Mouse (Mus musculus): ENCODE results near the gene Alad. TPM values are rescaled to one million over a fixed set of nuclear protein-coding genes. Genes with fewer than 3 reads are reported as not detected.

Alad gene
- 237 and 291 TPM in 2 replicates for polyA plus RNA-seq (2012; rRNA removed)

GRCm38 (mm10) chr4:62519849-62520233 is at the start of gene Alad:
Alad (minus strand) TSS chr4:62519918.

DNA sequence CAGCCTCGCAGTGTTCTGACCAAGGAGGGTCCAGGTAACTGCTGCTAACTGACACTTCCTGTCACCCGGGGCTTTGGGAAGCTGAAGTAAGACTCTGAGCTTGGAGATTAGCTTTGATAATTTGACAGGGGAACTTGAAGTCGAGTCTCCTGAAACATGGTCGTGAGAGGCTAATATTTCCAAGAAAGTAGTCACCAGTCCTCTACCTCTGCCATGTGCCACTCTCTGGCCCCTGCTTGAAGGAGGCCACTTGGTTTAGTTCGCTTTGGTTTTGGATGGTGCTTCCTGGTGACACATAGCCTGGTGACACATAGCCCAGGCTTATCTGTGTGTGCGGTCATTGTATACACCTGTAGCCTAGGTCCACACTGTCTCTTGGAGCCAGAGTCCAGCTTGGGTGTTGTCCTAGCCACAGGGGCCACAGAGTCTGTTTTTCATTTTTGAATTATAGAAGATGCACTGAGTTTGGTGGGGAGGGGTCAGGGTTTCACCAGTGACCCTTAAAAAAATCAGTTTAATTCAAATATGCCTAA is 40.1 kb upstream of the Alad start, which contains the start of gene Rgs3:
Gene Rgs3 (plus strand): TSS at position 51 of the 533 bp plus-strand sequence.

DNA sequence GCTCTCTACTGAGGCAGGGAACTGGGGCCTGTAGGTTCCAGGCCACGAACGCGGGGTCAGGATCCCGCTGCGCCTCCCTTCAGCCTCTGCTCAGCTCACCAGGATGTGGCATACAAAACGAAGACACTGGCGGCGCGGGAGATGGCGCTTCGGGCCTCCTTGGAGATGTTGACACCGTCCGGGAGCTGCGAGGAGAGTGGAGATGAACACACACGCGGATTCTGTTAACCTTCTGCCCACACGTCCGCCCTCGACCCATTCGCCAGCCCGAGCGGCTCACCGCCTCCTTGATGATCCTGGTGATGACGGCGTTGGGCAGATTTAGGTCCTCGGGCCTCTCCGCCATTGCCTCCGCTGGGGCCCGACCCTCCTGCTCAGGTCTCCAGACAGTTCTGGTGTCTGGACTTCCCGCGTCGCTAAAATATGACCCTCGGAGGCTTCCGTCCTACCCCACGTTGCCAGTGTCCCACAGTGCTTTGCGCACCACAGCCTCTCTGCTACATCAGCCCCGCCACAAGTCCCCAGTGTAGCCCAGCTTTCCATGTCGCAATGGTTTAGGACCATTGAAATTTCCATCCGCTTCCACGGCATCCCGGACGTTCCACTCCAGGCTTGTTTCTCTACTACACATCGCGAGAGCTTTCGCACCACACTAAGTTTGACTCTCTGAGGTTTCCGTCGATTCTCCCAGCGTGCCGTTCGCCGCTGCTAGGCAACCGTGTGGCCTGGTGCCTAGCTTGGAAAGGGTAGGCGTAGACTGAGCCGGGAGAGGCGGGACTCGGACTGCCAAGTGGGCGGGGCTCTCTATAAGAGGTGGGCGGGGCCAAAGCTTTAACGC is 5.2 kb upstream of the Alad start, which contains the start of the genes Pole3 and 4933430I17Rik:
Gene Pole3 (minus strand): TSS at position 418 of the 838 bp plus-strand sequence.
Gene 4933430I17Rik (plus strand): TSS at position 719 of the 838 bp plus-strand sequence.

DNA sequence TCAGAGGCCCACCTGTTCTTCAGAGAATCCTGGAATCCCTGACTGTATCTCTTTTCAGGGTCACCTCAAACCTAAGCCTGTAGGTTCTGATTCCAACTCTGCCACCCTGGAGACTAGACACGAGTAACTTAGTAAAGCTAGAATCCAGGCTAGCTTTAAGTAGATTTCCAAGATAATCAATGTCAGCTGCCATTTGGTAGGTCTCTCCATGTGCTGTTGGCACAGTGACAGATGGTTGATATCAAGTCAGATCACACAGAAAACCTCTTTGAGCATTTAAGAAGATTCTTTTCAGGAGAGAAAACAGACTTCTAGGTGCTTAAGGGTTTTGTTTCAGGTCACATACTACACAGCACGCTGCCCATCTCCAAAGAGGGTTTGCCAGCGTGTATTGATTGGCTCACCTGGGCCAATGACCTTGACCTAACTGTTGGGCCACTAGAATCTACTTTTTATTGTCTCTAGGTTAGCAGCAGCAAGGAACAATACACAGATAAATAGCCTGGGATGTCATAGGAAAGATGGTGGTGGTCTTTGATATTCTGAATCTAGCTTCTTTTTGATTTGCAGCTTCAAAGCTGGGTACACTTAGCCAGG is 16.2 kb downstream of the Alad start, which contains the start of gene Hdhd3:
Gene Hdhd3 (minus strand): TSS at position 94 of the 597 bp plus-strand sequence.

GRCm38 (mm10) chr4:62479937-62480708 is 39.6 kb downstream of the Alad start, which contains the start of gene Bspry:
Bspry (plus strand) TSS chr4:62480053.

DNA sequence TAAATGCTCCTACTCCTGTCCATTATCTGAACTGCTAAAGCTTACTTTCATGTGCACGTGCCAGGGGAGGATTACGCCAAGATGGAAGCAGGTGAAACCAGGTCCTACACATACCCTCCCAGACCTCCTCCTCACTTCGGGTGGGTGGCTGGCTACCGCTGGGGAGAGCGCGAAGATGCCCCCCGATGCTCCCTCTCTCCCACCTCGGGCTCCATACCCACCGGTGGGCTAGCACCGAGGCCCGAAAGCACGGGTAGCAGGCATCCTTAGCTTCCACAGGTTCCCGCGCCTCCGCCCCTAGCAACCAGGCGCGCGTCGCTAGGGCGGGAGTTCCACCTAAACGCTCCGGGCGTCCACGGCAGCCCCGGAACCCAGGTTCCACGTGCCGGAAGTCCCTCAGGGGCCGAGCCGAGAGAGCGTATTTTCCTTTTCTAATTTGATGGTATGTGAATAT is 49.1 kb downstream of the Alad start, which contains the start of gene Wdr31:
Gene Wdr31 (minus strand): TSS at position 299 of the 454 bp plus-strand sequence.

Other genes starting within 250 kb of the Alad start
- 9.3 and 10.7 TPM in 2 replicates for gene Fkbp15, start 159.4 kb downstream of the Alad start, polyA plus RNA-seq (2012; rRNA removed)
- gene Slc31a1, start 159.2 kb downstream of the Alad start, polyA plus RNA-seq (2012; rRNA removed) = 22.1 and 26.2 TPM in 2 replicates
- gene Cdc26, start 111.3 kb downstream of the Alad start, polyA plus RNA-seq (2012; rRNA removed) = 46.4 and 53.1 TPM in 2 replicates
- gene Prpf4, start 111.1 kb downstream of the Alad start, polyA plus RNA-seq (2012; rRNA removed) = 8.8 and 10.0 TPM in 2 replicates
- gene Rnf183, start 84.7 kb downstream of the Alad start, polyA plus RNA-seq (2012; rRNA removed) = not detected in 2 replicates
- 0.58 and 0.66 TPM in 2 replicates for gene Wdr31, start 49.0 kb downstream of the Alad start, polyA plus RNA-seq (2012; rRNA removed)
- 0.14 and 0.19 TPM in 2 replicates for gene Bspry, start 39.9 kb downstream of the Alad start, polyA plus RNA-seq (2012; rRNA removed)
- 3.2 and 3.4 TPM in 2 replicates for gene Hdhd3, start 16.5 kb downstream of the Alad start, polyA plus RNA-seq (2012; rRNA removed)
- 42.3 and 44.3 TPM in 2 replicates for gene Pole3, start 5.2 kb upstream of the Alad start, polyA plus RNA-seq (2012; rRNA removed)
- 0.10 and 0.15 TPM in 2 replicates for gene 4933430I17Rik, start 5.5 kb upstream of the Alad start, polyA plus RNA-seq (2012; rRNA removed)
- gene Rgs3, start 39.9 kb upstream of the Alad start, polyA plus RNA-seq (2012; rRNA removed) = 3.7 and 4.3 TPM in 2 replicates

Data from liver, embryonic 14 days (tissue).